In genomic region chr16:34347574-34347973, GRCm38 (mm10) we compare ENCODE assay signal across 11 mouse cellular contexts.
A peak's percentile ranks its signal among the peaks of the same experiment; 100 is the strongest.
DNase-seq lines count a peak whose midpoint lies in the region; ATAC-seq and TF ChIP-seq lines count a peak whose summit lies in the region.
"Had no signal": no experiment of that assay in that cellular context is flagged by ENCODE, and none has a peak within 500 bp of the region (broad histone marks: within the 10 kb centered on the region; RNA-seq: fewer than 3 reads in every experiment).

No protein-coding gene starts in this region.

- DNase-seq in adrenal gland, adult (ENCODE audit: inconsistent age in 2 of 2, low spot score in 1 of 2) = peak; percentile 55 to 70
- DNase-seq in adrenal gland, postnatal 4 days (ENCODE audit: low spot score in 2 of 2) = no peak
- DNase-seq in liver, adult 2 months (ENCODE audit: extremely low read depth, low read depth, low spot score) = peak; percentile 26
- DNase-seq in liver, postnatal 0 days = no peak
- peak; percentile 89 to 90 for DNase-seq in kidney, adult 8-10 months
- peak; percentile 80 for DNase-seq in lung, postnatal 25 days (ENCODE audit: low spot score)
- no peak for DNase-seq in cerebellum, postnatal 4 days (ENCODE audit: low spot score in 2 of 2)
- DNase-seq in stomach, postnatal 0 days (ENCODE audit: low spot score) = no peak
- DNase-seq: thymus, postnatal 36 days had no signal

- no peak overlapping the region for H3K9ac ChIP-seq in liver, adult 2 months (ENCODE audit: low read depth, low read length)
- H3K9ac ChIP-seq in liver, postnatal 0 days (replicated peaks) = no peak overlapping the region
- no peak overlapping the region for H3K9ac ChIP-seq in stomach, postnatal 0 days (ENCODE audit: low read length)
- H3K9ac ChIP-seq: limb, embryonic 13.5 days had no signal

- no peak for TF ChIP-seq CTCF in liver, adult 2 months (IDR thresholded peaks at IDR 0.05; ENCODE audit: low read depth, low read length)
- TF ChIP-seq CTCF in liver, postnatal 0 days (IDR thresholded peaks at IDR 0.05; ENCODE audit: low read depth) = no peak
- no peak for TF ChIP-seq CTCF in stomach, postnatal 0 days (IDR thresholded peaks at IDR 0.05; ENCODE audit: low read depth)

- no peak for ATAC-seq in liver, postnatal 0 days
- no peak for ATAC-seq in stomach, postnatal 0 days (ENCODE audit: low FRiP score, low TSS enrichment)

- no peaks in the 10 kb centered on the region for H3K9me3 ChIP-seq in liver, postnatal 0 days (ENCODE audit: low read length)
- no peaks in the 10 kb centered on the region for H3K9me3 ChIP-seq in stomach, postnatal 0 days (ENCODE audit: control insufficient read depth, low read length)
- H3K9me3 ChIP-seq: limb, embryonic 13.5 days had no signal

- H3K27me3 ChIP-seq in liver, adult 2 months (ENCODE audit: control insufficient read depth, insufficient read depth, low read length) = no peaks in the 10 kb centered on the region
- H3K27me3 ChIP-seq in liver, postnatal 0 days (ENCODE audit: insufficient read depth, low read length) = no peaks in the 10 kb centered on the region
- no peaks in the 10 kb centered on the region for H3K27me3 ChIP-seq in stomach, postnatal 0 days (ENCODE audit: control insufficient read depth, insufficient read depth, low read length)
- H3K27me3 ChIP-seq: limb, embryonic 13.5 days had no signal

- H3K4me3 ChIP-seq in liver, adult 2 months (ENCODE audit: insufficient read depth, low read depth, low read length) = no peak overlapping the region
- H3K4me3 ChIP-seq in liver, postnatal 0 days (ENCODE audit: low read depth, low read length) = no peak overlapping the region
- no peak overlapping the region for H3K4me3 ChIP-seq in stomach, postnatal 0 days (ENCODE audit: low read depth, low read length)
- H3K4me3 ChIP-seq: limb, embryonic 13.5 days had no signal

- no peak overlapping the region for H3K27ac ChIP-seq in liver, adult 2 months (replicated peaks; ENCODE audit: insufficient read depth, low read depth, low read length)
- H3K27ac ChIP-seq in liver, postnatal 0 days (ENCODE audit: low read depth) = no peak overlapping the region
- H3K27ac ChIP-seq in stomach, postnatal 0 days (replicated peaks) = no peak overlapping the region
- H3K27ac ChIP-seq: limb, embryonic 13.5 days; macrophage had no signal

- WGBS in liver, adult 2 months = 66% methylated on average over 10 of the region's 10 CpGs
- 57% methylated on average over 10 of the region's 10 CpGs for WGBS in liver, postnatal 0 days (ENCODE audit: insufficient replicate concordance)
- 71% methylated on average over 10 of the region's 10 CpGs for WGBS in stomach, postnatal 0 days

- no peak for TF ChIP-seq POLR2A in liver, adult 2 months (IDR thresholded peaks at IDR 0.05; ENCODE audit: extremely low read depth, insufficient read depth, low read length)

- no peaks in the 10 kb centered on the region for H3K79me2 ChIP-seq in liver, adult 2 months (ENCODE audit: control insufficient read depth, insufficient read depth, low read length)

- H3K4me1 ChIP-seq in liver, adult 2 months (ENCODE audit: control insufficient read depth, insufficient read depth, low read length) = peaks cover 1% of the 10 kb centered on the region; the same call in 1 of the 2 replicates
- peaks cover 4% of the 10 kb centered on the region; the same call in 1 of the 2 replicates for H3K4me1 ChIP-seq in liver, postnatal 0 days (ENCODE audit: insufficient read depth)
- H3K4me1 ChIP-seq in stomach, postnatal 0 days (replicated peaks; ENCODE audit: control insufficient read depth, insufficient read depth) = no peaks in the 10 kb centered on the region

- no peak overlapping the region for H3K4me2 ChIP-seq in liver, postnatal 0 days (ENCODE audit: low read depth, low read length)
- H3K4me2 ChIP-seq in stomach, postnatal 0 days (replicated peaks; ENCODE audit: low read depth) = no peak overlapping the region
- H3K4me2 ChIP-seq: limb, embryonic 13.5 days had no signal

- TF ChIP-seq EP300 in liver, postnatal 0 days (IDR thresholded peaks at IDR 0.05; ENCODE audit: low read depth) = no peak
- no peak for TF ChIP-seq EP300 in stomach, postnatal 0 days (optimal IDR thresholded peaks at IDR 0.05)

- no peaks in the 10 kb centered on the region for H3K36me3 ChIP-seq in liver, adult 2 months (ENCODE audit: control insufficient read depth, insufficient read depth, low read length)
- no peaks in the 10 kb centered on the region for H3K36me3 ChIP-seq in liver, postnatal 0 days (replicated peaks; ENCODE audit: insufficient read depth, low read length)
- no peaks in the 10 kb centered on the region for H3K36me3 ChIP-seq in stomach, postnatal 0 days (ENCODE audit: control insufficient read depth, insufficient read depth, low read length)

Comparison
In these comparisons a context has a peak if more than half of its experiments do, and no peak if none do; other contexts are left out.
1. DNase-seq: peak in adrenal gland, adult (2 of 2), liver, adult 2 months (single experiment), kidney, adult 8-10 months (2 of 2) and lung, postnatal 25 days (single experiment); none in adrenal gland, postnatal 4 days (0 of 2), liver, postnatal 0 days (single experiment), cerebellum, postnatal 4 days (0 of 2) and stomach, postnatal 0 days (single experiment).